Mouse (Mus musculus) liver, postnatal 0 days (tissue): ENCODE data around the gene Itpr2.

ENCODE experiments used
- CTCF ChIP-seq: sonication (generic); IDR thresholded peaks from 2 replicates; pipeline ENCODE4 v1.5.1; 2016; ENCODE audit warnings: antibody characterized with exemption, low read depth
- EP300 ChIP-seq: IDR thresholded peaks from 2 replicates; pipeline ENCODE4 v1.6.1; 2016; ENCODE audit warnings: antibody characterized with exemption, low read depth, mild to moderate bottlenecking

GRCm38 (mm10) chr6:146481441-146481840 lies 20.6 kb downstream of the Itpr2 start:
- TF ChIP-seq CTCF (no peak), EP300 (no peak)
